Mouse (Mus musculus) kidney, adult 2 months (tissue): ENCODE measurements around the gene Rfx5. TPM values are rescaled to one million over a fixed set of nuclear protein-coding genes. Genes with fewer than 3 reads are reported as not detected.
"Not testable (repeated sequence)": the region's sequence is repeated elsewhere in the genome, so short reads cannot be mapped to it uniquely, and the experiment has no call there.

ENCODE experiments used
- DNase-seq: peaks from one replicate; pipeline ENCODE4 v3.0.0; 2021
- H3K27ac ChIP-seq: fragments of 200-500 bp; 2 replicates; pipeline ENCODE4 v1.5.1; 2012; ENCODE audit warnings: low read depth, low read length, control low read depth, inconsistent platforms; ENCODE audit not compliant: insufficient read depth
- H3K27me3 ChIP-seq: fragments of 200-500 bp; replicated peaks from 2 replicates; pipeline ENCODE4 v1.6.1; 2012; ENCODE audit warnings: mild to moderate bottlenecking, moderate library complexity, low read length, inconsistent platforms; ENCODE audit not compliant: control insufficient read depth, insufficient read depth
- H3K36me3 ChIP-seq: fragments of 200-500 bp; 2 replicates; pipeline ENCODE4 v1.6.1; 2012; ENCODE audit warnings: mild to moderate bottlenecking, moderate library complexity, low read length, inconsistent platforms; ENCODE audit not compliant: control insufficient read depth, insufficient read depth
- H3K4me1 ChIP-seq: fragments of 200-500 bp; 2 replicates; pipeline ENCODE4 v1.6.1; 2011; ENCODE audit warnings: low read length; ENCODE audit not compliant: control insufficient read depth, insufficient read depth
- H3K4me3 ChIP-seq: fragments of 200-500 bp; 2 replicates; pipeline ENCODE4 v1.5.1; 2011; ENCODE audit warnings: mild to moderate bottlenecking, low read depth, low read length, control low read depth; ENCODE audit not compliant: insufficient read depth
- CTCF ChIP-seq: fragments of 200-500 bp; conservative IDR thresholded peaks from 2 replicates; pipeline ENCODE4 v1.5.1; 2011; ENCODE audit warnings: low read depth, mild to moderate bottlenecking, control low read depth, low read length, moderate library complexity, mixed read lengths; ENCODE audit not compliant: insufficient read depth, insufficient read length
- POLR2A ChIP-seq: fragments of 200-500 bp; IDR thresholded peaks from one replicate; pipeline ENCODE4 v1.6.1; 2011; ENCODE audit warnings: low read depth, low read length, control low read depth
- WGBS: fragments of 180-500 bp; shearing (Covaris S2); methylation state at CpG from one replicate; pipeline ENCODE4 v1.1.7; 2018; 5-methylcytosine and 5-hydroxymethylcytosine counted together
- polyA plus RNA-seq: library from polyadenylated mRNA; depleted of rRNA; stranded (reverse); fragments of >200 nt; gene quantifications from 2 replicates; pipeline ENCODE4 v1.2.3, GENCODE M21; 2012

Gene Rfx5
- polyA plus RNA-seq, 1 experiment, result 10.3 TPM

DNA sequence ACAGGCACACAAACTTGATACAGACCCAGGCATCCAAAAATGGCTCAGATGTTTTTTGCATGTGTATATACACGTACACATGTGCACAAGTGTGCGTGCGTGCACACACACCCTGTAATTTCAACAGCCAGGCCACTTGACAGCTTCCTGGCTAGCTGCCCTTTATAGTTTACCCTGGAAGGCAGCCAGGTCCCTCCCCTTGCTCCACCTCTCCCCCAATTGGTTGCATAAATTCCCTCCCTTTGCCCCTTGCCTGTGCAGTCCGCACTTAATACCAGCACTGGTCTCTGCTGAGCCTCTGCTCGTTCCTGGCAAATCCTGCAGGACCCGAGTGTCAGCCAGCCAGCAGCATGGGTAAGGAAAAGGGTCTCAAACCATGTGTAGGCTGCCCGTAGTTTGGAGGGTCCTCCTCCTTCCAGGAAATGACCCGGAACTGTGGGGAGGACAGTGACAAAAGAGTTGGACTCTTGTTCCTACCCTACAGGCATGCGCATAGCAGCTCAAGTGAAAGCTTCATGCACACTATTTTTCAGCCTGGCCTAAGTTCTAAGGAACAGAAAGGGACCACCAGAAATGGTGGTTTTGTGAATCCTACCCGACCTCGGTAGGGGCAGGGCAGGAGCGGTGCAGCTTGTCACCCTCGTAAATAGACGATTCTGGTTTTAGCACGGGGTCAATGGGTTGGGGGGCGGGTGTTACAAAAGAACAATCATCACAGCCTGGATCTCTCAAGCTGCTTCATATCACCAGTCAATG lies 20.9 kb upstream of the Rfx5 start, which contains the start of gene Selenbp1:
Gene Selenbp1, plus strand, starts transcription at position 248 of the 756 bp plus-strand sequence.
- H3K27ac ChIP-seq, result peak within 1 kb of the TSS; percentile 99
- no peaks in the 10 kb centered on the region for H3K27me3 ChIP-seq
- TF ChIP-seq POLR2A (peak; percentile 96), CTCF (no peak)
- peak within 1 kb of the TSS; percentile 84 for H3K4me3 ChIP-seq
- 2% methylated on average over 16 of the region's 16 CpGs for WGBS
- peak; percentile 97 for DNase-seq
- peaks cover 33% of the 10 kb centered on the region for H3K4me1 ChIP-seq
- no peaks in the 10 kb centered on the region; the same call in 1 of the 2 replicates for H3K36me3 ChIP-seq

DNA sequence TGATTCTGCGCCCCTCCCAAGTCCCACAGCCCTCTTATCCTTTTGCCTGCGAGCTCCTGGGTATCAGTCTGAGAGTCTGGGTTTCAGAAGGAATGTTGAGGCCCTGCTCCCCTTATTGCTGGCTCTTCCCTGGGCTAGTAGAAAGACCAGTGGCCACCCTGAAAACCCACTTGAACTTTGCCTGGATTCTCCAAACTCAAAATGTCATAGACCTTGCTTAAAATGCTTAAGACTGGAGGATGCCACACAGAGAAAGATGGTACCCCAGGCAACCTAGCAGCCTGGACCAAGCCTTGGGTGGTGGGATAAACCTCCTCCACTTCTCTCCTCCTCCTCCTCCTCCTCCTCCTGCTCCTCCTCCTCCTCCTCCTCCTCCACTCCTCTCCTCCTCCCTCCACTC lies 20.3 kb upstream of the Rfx5 start:
- peak; percentile 40 for DNase-seq
- not testable (repeated sequence) for H3K36me3 ChIP-seq, H3K27me3 ChIP-seq
- H3K27ac ChIP-seq, result peak overlapping the region; percentile 86
- peaks cover 30% of the 10 kb centered on the region for H3K4me1 ChIP-seq
- WGBS, result no CpG with 5 or more reads among the region's 2 CpGs
- H3K4me3 ChIP-seq, result peak overlapping the region; percentile 84

DNA sequence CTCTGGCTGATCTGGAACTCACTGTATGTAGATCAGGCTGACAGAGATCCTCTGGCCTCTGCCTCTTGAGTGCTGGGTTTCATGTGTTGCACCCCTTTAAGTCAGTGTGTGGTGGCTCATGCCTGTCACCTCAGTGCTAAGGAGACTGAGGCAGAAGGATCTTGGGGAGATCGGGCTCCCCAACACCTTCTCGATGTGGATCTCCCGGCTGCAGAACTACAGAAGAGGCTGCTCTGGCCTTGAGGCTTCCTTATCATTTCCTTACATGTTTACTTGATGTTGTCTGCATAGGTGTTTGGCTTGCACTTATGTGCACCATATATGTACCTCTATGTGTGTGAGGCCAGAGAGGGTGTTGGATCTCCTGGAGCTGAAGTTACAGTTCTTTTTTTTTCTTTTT lies 19.3 kb upstream of the Rfx5 start:
- not testable (repeated sequence) for H3K36me3 ChIP-seq, DNase-seq, H3K27me3 ChIP-seq
- Histone ChIP-seq H3K4me3 (peak overlapping the region; percentile 53), H3K27ac (0 out of 2 replicates have a peak overlapping the region, but pooled peaks have one; percentile 22), H3K4me1 (peaks cover 32% of the 10 kb centered on the region)
- whole genome bisulfite sequencing, result 84% methylated on average over 3 of the region's 3 CpGs

DNA sequence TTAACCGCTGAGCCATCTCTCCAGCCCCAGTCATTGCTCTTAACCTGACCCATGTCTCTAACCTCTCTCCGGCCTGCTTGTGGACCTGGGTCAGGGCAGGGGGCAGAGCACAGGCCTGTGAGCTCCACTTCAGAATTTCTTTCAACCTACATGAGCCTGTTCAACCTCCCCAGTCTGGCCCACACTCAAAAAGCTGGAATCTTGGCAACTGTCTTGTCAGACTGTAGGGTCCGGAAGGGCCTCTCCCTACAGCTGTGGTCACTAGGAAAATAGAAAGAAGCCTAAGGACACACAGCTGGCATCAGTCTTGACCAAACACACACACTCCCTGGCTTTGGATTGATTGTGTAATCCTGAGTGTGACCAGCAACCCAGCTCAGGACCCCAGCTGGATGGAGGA lies 18.5 kb upstream of the Rfx5 start:
- peak; percentile 83 for DNase-seq
- H3K4me3 ChIP-seq, H3K36me3 ChIP-seq, H3K27ac ChIP-seq, H3K27me3 ChIP-seq: not testable (repeated sequence)
- H3K4me1 ChIP-seq, result peaks cover 29% of the 10 kb centered on the region
- WGBS, result 46% methylated on average over 3 of the region's 3 CpGs

DNA sequence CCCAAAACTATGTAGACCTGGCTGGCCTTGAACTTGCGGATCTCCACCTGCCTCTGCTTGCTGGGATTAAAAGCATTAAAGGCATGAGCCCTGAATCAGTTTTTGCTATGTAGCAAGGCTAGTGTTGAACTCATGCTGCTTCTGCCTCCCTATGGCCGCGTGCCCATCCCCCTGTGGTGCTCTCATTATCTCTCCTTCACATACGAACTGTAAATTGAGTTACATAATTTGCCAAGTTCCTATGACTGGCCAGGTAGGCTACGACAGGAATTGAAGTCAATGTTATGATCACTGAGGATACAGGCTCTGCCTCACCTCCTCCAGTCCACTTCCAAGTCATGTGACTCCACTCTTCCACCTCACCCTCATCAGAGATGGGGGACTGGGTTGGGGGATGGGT lies 17.7 kb upstream of the Rfx5 start:
- H3K27ac ChIP-seq, H3K27me3 ChIP-seq, H3K4me3 ChIP-seq, DNase-seq, H3K36me3 ChIP-seq: not testable (repeated sequence)
- peaks cover 22% of the 10 kb centered on the region for H3K4me1 ChIP-seq
- WGBS, result 79% methylated on average over 5 of the region's 5 CpGs

DNA sequence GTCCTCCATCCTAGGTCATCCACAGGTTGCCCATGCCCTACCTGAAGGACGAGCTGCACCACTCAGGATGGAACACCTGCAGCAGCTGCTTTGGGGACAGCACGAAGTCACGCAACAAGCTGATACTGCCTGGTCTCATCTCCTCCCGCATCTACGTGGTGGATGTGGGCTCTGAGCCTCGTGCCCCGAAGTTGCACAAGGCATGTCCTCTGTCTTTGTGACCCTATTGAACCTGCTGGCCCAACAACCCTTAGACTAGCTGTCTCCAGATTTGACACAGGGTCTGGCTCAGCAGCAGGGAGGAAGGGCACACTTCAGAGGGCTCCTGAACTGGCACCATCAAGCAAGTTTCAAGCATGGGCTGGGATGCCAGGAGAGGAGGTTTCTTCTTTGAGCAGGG lies 16.7 kb upstream of the Rfx5 start:
- DNase-seq, H3K27ac ChIP-seq, H3K4me3 ChIP-seq, H3K36me3 ChIP-seq, H3K27me3 ChIP-seq: not testable (repeated sequence)
- H3K4me1 ChIP-seq, result peaks cover 17% of the 10 kb centered on the region; the same call in 1 of the 2 replicates
- 77% methylated on average over 7 of the region's 7 CpGs for WGBS

DNA sequence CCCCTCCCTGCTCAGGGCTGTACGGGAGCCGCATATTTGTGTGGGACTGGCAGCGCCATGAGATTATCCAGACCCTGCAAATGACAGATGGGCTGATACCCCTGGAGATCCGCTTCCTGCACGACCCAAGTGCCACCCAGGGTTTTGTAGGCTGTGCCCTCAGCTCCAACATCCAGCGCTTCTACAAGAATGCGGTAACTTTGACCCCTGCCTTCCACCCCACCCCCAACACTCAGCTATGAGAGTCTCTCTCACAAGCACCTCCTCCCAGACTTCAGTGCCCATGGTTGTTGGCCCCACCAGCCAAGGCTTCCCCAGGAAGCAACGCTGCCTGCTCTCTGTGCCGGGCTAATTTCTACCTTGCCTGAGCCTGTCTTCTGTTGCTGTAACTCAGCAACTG lies 13.8 kb upstream of the Rfx5 start:
- not testable (repeated sequence) for H3K4me3 ChIP-seq, H3K27me3 ChIP-seq, H3K27ac ChIP-seq, H3K36me3 ChIP-seq
- 54% methylated on average over 9 of the region's 9 CpGs for WGBS
- DNase-seq, result peak; percentile 62
- H3K4me1 ChIP-seq, result peaks cover 12% of the 10 kb centered on the region; the same call in 1 of the 2 replicates

DNA sequence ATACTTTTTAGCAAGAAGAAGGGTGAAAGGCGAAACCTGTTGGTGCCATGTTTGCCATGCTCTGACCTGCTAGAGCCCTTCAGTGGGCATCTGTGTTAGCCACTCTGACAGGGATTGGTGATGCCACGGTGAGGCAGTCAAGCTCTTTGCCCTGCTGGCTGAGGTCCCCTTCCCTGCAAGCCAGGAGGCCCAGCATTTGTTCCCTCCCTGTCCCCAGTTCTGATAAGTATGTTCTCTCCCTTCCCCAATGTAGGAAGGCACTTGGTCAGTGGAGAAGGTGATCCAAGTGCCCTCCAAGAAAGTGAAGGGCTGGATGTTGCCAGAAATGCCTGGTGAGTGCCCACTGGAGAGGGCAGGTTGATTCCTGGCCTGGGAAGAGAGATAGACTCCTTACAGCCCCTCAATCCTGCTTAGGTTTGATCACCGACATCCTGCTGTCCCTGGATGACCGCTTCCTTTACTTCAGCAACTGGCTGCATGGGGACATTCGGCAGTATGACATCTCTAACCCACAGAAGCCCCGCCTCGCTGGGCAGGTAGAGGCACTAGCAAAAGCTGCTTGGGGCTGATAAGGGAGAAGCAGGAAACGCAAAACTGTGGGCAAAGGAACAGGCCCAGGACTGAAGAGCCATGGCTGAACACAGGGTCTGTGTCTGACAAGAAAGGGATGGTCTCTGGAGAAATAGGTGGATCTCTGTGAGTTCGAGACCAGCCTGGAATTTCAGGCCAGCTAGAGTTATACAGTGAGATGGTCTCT lies 11.5 kb upstream of the Rfx5 start:
- WGBS, result 86% methylated on average over 9 of the region's 9 CpGs
- not testable (repeated sequence) for H3K36me3 ChIP-seq, H3K27ac ChIP-seq, H3K27me3 ChIP-seq, H3K4me3 ChIP-seq, DNase-seq, H3K4me1 ChIP-seq
